Mouse (Mus musculus) A20 (cell line): ENCODE measurements around the gene Tmem231.

Source experiments
- DNase-seq: peaks from one replicate; pipeline ENCODE4 v3.0.0-alpha.2; 2011; ENCODE audit warnings: low read depth, low spot score

Tmem231 gene

DNA sequence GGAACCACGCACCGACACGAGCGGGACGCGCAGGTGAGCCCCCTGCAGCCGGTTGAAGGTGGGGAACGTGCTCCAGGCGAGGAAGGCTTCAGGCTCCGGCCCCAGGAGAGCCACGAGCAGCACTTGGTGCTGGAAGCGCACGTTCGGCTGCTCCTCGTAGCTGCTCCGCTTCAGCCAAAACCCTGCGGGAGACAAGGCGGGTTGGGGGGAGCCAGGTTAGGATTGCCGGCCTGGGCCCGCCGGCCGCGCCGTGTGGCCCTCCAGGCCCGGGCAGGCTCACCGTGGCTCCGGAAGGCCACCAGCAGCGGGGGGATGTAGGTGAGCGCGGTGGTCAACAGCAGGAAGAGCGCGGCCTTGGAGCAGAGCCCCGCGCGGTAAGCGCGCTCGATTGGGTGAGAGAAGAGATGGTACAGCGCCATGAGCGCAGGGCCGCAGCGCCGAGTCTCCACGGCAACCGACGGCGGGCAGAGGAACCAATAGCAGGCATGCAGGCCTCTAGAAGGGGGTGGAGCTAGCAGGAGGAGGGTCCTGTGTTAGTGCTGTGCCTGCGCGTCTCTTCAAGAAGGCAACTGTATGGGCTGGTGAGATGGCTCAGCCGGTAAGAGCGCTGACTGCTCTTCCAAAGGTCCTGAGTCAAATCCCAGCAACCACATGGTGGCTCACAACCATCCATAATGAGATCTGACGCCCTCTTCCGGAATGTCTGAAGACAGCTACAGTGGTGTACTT, at the start of gene Tmem231:
Gene Tmem231 (minus strand): TSS at position 534 of the 729 bp plus-strand sequence.
- peak; percentile 96 for DNase-seq

DNA sequence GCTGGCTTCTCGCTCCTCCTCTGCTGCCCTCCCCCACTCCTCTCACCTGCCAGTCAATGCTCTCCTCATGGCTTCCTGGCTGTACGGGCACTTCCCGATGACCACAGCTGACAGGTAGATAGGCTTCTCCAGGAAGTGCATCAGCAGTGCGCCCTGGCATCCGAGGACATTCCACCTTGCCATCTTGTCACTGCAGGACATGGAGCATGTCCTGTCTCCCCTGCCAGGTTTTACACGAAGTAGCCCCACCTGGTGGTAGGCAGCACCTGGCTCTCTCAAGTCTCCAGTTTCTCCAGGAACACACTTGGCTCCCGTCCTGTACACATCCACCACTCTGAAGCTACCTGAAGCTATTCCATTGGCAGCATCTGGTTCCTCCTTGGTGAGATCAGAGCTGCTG, 48.4 kb upstream of the Tmem231 start:
- peak; percentile 20 for DNase-seq

DNA sequence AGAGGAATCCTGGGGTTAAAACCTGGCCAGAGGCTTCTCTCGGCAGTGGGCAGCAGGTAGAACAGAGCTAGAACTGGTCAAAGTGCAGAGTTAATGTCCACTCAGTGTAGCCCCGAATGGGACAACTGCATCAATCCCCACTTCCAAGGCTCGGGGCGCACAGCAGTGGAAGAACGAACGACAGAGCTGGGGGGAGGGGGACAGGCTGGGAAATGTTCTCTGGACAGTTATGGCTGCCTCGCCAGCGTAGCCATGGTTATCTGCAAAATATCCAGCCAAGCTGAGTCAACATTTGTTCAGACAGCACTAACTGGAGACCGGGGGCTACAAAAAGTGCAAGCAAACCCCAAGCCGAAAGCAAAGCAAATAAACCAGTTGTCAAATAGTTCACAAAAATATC, 44.5 kb upstream of the Tmem231 start:
- no peak for DNase-seq

DNA sequence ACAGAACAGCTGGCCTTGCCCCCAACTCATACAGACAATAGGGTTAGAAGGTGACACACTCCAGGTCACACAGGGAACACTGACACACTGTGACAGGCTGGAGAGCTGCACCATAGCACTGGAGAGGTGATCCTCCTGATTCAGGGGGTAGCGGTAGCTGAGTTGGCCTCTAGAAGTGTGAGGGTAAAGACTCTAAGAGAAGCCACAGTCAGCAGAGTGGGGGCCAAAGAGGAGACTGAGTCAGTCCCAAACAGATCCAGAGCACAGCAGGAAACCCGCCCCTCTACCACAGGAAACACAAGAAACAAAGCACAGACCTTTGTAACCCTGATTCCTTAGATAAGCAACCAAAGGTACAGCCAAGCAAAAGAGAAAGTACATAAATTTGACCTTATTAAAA, 42.6 kb upstream of the Tmem231 start:
- no peak for DNase-seq

DNA sequence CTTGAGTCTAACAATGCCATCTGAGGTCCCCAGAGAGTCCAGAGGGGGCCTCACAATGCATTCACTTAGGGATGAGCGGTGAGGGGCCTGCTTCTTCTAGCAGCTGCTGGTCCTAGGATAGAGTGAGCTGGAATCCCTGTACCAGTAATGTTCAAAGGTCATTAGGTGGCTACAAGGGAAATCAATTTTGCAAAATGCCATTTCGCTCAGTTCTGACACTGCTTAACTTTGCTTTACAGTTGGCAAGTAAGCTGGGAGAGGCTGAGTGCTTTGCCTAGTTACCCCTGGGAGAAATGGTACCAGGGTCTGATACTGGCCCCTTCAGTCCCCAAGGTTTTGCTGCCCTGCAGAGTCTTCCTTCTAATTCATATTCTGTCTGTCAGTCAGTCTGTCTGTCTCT, 42.0 kb upstream of the Tmem231 start:
- DNase-seq: no peak

DNA sequence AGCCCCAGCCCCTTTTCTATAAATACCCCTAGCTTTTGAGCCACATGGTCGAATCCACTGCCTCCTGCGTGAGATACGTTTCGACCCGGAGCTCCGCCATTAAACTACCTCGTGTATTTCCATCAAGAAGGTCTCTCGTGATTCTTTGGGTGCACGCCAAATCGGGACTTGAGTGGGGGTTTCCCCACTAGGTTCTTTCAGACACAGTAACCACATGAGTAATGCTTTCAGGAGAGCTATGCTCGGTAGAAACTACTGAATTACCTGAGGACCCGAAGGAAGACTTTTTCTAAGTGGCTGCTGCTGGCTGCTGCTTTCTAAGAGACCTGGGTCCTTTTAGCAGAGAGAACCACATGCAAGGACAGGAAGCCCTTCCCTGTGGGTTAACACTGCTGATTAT, 40.5 kb upstream of the Tmem231 start:
- no peak for DNase-seq

DNA sequence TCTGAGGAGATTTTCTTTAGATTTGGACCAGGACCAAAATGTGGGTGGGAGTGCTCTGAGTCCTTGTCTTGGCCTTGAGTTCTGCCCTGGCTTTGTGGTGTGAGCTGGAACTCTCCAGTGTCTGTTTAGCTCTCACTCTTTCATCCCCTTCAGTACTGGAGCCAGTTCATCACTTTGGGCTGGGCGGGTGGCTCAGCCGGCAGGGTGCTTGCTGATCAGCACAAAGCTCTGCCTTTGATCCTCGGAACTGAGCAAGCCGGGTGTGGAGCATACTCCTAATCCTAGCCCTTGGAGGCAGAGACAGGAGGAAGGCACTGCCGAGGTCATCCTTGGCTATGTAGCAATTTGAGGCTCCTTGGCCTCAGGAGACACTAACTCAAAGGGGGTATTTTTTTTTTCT, 35.3 kb upstream of the Tmem231 start:
- no peak for DNase-seq

DNA sequence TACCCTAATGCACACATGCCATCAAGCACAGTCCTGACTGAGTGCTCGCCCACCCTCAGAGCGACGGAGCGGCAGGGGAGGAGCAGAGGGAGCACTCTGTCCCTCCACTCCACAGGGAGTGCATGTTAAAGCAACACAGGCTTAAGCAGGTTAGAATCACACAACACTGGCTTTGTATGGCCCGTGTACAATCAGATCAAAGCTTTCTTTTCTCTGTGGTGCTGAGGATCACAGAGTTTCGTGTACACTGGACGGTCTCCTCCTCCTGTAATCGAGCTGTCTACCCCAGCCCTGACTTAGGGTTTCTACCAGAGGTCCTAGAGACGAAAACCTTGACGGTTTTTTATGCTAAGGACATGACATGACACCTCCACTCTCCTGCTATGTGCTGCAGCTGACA, 34.9 kb upstream of the Tmem231 start:
- no peak for DNase-seq

DNA sequence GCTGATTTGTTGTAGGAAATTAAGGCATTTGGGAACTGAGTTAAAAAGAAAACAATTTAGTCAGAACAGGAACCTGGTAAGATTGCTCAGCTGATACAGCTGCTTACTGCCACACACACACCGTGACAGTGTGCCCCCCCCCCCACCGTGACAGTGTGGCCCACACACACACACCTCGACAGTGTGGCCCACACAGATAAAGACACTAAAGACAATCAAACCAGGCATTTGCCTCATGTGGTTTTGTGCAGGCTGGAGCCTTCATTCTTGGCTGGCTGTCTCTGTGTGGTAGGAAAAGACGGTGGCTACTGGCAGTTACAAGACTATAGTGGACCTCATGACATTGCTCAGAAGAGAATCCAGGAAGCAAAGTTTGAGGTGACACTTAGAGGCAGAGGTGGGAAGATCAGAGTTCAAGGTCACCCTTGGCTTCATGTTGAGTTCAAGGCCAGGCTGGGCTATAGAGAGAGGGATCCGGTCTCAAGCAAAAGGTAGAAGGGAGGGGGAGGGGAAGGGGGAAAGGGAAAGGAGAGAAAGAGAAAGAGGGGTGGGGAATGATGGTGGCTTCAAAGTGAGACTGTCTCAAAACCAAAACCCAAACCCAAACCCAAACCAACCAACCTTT, 33.7 kb upstream of the Tmem231 start:
- DNase-seq: no peak

DNA sequence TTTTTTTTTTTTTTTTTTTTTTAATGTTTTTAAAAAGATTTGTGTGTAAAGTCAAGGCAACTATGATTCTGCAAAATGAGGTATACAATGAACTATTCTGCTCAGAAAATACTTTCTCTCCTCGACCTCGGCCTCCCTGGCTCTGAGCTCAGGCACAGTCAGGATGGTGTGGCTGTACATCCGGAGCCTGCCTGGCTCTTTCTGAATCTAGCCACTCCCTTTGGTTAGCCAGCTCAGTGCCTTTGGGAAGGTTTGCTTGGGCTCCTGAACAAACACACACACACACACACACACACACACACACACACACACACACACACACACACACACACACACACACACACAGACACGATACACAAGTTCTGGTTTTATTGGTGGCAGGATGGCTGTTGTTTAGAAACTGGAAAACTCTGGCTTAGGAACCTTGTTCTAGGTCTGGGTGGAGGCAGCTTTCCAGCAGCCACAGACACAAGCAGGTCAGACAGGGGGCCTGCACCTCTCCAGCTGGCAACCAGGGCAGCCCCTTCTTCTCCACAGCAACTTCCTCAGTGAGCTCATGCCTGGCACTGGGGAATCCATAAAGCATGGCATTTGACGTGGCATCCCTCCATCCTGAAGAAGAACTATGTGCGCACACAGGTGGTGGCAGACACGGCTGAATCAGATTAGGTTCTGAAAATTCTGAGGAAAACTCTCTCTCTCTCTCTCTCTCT, 31.3 kb upstream of the Tmem231 start:
- DNase-seq: no peak

DNA sequence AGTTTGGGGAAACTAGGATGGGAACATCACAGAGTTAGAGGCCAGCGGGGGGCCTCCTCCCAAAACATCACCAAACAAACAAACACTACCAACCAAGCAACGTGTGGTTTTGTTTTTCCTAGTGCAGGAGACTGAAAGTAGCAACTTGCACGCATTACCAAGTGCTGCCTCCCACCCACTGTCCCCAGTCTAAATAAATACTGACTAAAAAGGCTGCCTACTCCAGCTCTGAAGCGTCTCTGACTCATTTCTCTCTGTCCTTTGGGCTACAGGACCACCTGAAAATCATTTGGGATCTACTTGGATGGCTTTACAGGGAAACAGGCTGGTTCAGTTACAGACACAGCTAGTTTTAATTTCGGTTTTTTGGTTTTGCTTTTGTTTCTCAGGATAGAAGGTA, 30.7 kb upstream of the Tmem231 start:
- DNase-seq: no peak

DNA sequence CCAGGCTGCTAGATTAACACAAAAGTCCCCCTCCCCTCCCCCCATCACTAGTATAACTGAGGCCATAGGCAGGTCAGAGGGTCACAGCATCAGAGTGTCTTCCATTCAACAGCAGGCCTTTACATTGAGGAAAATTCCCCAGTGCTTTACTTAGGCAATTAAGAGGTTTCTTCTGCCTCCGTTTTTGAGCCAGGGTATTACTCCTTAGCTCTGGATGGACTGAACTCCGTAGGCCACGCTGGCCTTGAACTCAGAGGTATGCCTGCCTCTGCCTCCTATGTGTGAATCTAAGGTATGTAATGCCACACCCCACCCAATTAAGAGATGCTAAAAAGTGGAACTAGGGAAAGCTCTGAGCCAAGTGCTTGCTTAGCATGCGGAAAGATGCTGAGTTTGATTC, 29.9 kb upstream of the Tmem231 start:
- no peak for DNase-seq

DNA sequence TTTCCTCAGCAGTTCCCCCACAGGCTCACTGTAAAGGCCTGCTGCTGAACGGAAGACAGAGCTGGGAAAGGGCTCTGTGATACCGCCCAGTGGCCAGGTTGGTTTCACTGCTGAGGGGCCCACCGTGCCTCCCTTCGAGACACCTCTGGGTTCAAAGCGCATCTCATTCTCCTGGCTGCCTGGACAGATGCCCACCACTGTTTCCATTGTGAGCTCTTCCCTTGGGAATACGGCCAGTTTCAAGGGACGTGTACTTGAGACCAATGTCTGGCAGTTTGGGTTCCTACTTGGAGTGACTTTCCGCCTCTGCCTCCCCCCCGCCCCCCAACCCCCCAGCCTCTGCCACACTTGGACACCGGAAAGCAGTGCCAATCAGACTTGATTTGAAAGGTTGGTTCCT, 29.4 kb upstream of the Tmem231 start:
- DNase-seq: no peak

DNA sequence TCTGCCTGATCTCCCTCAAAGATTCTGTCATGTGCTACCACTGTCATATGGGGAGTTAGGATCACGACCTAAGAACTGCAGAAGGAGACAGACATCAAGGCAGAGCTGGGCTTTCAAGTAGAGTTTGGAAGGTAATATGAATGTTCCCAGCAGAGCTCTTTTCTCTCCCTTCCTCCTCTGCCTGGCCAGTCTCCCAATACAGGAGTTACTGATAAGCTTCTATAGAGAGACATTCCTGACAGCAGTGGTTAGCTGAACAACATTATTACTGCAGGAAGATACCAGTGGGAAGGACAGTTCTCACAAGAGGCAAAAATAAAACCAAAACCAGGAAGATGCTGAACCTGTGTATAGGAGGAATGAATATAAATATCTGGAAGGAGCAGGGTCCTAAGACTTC, 28.9 kb upstream of the Tmem231 start:
- no peak for DNase-seq

DNA sequence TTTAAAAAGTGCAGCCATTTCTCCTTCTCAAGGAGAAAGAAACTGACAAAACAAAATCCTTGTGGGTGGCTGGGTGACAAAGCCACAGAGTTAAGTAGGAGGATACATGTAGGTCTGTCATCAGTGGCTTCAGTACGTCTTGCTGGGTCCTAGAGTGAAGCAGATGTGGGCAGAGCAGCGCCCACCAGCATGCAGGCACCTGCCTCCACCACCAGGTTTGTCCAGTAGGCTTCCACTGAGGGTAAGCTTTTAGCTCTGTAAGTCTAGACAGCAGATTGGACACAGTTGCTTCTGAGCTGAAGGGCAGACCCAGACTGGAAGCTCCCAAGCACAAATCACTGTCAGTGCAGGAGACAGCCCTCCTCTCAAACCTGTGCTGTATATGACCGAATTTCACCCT, 27.6 kb upstream of the Tmem231 start:
- DNase-seq: no peak

DNA sequence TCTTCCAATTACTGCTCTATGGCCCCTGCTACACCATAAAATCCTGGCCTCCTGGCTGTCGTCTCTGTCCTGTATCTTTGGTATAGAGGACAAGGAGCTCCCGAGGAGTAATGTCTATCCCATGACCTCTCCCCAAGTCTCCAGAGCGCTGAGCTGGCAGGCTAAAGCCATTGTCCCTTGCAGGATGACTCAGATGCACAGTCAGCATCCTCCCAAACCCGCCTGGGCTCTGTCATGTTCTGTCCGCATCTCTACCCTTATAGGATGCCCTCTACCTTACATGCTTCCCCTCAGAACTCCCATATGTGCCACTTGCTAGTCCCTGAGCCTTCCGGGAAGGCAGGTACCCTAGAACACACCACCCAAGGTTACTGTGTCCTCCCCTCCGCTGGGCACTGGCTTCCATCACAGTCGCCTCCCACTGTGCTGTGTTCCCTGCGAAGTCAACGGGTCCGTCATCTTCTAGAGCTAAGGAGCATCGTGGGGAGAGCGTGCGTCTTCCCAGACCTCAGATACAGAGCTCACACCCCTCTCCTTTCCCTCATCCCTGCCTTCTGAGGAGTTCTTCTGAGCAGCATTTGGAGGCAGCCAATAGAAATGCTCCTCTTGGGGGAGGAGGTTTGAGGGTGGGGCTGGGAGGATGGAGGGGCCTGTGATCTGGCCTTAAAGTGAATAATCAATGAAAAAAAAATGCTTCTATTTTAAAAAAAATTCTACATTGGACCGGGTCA, 27.1 kb upstream of the Tmem231 start:
- DNase-seq: no peak

DNA sequence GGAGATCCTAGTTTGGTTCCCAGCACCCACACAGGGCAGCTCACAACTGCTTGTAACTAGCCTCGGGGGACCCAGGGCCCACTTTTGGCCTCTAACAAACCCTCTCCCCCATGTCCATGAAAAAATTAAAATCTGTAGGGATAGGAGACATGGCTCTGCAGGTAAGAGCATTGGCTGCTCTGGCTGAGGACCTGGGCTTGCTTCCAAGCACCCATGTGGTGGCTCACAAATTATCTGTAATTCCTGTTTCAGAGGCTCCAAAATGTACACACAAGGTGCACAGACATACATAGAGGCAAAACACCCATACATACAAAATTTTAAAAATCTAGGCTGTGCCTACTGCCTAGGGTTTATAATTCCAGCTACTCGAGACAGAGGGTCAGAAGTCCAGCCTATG, 23.6 kb upstream of the Tmem231 start:
- no peak for DNase-seq

DNA sequence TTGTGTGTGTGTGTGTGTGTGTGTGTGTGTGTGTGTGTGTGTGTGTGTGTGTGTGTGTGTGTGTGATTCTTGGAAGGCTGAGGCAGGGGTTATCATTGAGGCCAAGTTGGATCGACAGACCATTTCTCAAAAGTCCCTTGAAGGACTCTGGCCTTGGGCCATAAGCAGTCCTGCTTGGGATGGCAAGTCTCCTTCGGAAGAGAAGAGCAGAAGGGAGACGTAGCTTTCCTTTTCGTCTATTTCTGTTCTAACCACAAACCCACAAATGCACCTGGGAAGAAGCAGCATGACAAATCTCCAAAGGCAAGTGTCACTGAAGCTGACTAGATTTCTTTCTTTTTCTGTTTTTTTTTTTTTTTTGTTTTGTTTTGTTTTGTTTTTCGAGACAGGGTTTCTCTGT, 22.2 kb upstream of the Tmem231 start:
- no peak for DNase-seq

DNA sequence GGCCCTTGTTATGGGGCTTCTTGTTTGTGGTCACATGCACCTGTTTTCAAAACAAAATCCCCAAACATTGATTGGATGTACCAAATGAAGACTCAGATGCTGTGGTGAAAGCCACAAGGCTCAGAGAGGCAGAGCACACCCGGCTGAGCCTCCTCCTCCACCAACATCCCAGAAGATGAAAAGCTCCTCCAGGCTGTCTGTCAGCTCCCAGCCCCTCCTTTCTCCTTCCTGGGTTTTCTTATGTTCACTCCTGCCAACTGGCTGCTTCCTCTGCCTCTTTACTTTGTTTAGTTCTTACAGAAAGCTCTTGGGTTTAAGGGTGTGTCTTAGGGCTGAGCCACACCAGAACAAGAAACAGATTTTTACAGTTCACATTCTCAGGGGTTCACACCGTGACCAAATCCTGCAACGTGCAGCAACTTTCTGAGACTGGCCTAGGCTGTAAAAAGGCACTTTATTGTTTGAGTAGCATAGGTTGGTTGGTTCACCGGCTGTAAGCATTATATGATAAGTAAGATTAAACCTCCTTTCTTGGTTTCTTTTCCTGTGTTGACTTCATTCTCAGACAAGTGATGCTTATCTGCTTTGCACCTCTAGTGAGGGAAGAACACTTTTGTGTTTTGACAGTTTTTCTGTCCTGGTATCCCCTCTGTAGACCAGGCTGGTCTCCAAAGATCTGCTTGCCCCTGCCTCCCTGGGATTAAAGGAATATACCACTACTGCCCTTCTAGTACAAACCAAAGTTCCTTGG, 21.3 kb upstream of the Tmem231 start:
- DNase-seq: no peak

DNA sequence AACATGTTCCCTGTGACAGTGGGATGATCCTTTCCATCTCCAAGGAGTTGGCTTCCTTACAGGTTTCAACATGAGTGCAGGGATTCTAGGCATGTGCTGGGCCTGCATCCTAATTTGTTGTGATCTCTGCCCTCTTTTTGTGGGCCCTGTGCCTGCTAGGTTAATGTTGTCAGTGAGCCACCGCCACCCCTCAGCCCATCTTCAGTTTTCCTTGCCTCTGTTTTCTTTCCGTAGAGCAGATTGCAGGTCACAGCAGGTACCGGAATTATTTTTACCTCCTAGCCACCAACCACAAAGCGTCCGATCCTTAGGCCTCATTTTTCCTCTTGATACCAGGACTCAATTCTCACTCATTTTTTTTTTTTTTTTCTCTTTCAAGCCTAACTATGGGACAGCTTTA, 18.3 kb upstream of the Tmem231 start:
- DNase-seq: no peak

DNA sequence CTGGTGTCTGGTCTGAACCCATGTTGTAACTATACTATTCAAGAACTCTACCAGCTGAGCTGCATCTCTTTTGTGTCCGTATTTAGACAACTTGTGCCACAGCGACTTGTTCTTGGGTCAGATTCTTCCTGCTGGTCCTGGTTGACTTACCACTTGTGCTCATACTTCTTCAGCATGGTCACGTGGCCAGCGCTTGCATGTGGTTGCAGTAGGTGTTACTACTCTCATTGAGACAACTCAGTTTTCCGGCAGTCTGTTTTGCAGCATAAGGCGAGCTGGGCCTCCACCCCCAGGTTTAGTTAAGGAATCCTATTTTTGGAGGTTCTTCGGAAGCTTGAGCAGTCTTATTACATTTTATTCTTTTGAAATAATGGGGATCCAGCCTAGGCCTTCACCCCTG, 17.6 kb upstream of the Tmem231 start:
- no peak for DNase-seq

DNA sequence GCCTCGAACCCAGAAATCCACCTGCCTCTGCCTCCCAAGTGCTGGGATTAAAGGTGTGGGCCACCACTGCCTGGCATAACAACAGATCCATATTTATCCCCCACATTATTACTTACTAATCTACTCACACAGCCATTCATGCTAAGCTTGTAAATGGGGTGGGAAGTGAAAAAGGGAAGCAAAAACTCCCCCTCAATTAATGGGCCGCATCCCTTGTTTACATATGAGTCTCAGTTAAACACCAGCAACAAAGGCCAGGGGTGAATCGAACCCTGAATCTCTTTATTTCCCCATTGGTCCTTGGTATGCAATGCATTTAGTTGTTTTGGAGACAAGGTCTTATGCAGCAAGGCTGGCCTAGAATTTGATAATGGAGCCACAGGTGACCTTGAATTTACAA, 17.2 kb upstream of the Tmem231 start:
- peak; percentile 68 for DNase-seq
